Mouse (Mus musculus): Measurements from ENCODE around the gene Fyttd1. TPM values are rescaled to one million over a fixed set of nuclear protein-coding genes. Genes with fewer than 3 reads are reported as not detected.
"Not testable (repeated sequence)": the region's sequence is repeated elsewhere in the genome, so short reads cannot be mapped to it uniquely, and the experiment has no call there.

The Fyttd1 gene
- polyA plus RNA-seq, 1 experiment from 2014 or later: 143 TPM

GRCm38 (mm10) chr16:32858771-32859636 is 18.3 kb upstream of the Fyttd1 start:
- H3K4me1 ChIP-seq (replicated peaks; ENCODE audit: control insufficient read depth, insufficient read depth, low read length): no peaks in the 10 kb centered on the region
- no peak overlapping the region for H3K27ac ChIP-seq
- H3K27me3 ChIP-seq (ENCODE audit: control insufficient read depth, insufficient read depth, low read length): no peaks in the 10 kb centered on the region
- H3K4me2 ChIP-seq (replicated peaks): no peak overlapping the region
- WGBS: 78% methylated on average over 12 of the region's 12 CpGs
- peaks cover 23% of the 10 kb centered on the region; the same call in 1 of the 2 replicates for H3K36me3 ChIP-seq (replicated peaks; ENCODE audit: control insufficient read depth, insufficient read depth)
- no peak overlapping the region for H3K4me3 ChIP-seq (replicated peaks; ENCODE audit: low read length)
- no peak overlapping the region for H3K9ac ChIP-seq
- no peak for DNase-seq (ENCODE audit: low spot score)
- no peaks in the 10 kb centered on the region for H3K9me3 ChIP-seq (ENCODE audit: control insufficient read depth, low read length)
- no peak for ATAC-seq (ENCODE audit: low FRiP score)

- Histone ChIP-seq H3K27ac (no peak overlapping the region), H3K9ac (no peak overlapping the region), H3K9me3 (ENCODE audit: control insufficient read depth, low read length) (no peaks in the 10 kb centered on the region), H3K4me2 (replicated peaks) (no peak overlapping the region), H3K4me1 (replicated peaks; ENCODE audit: control insufficient read depth, insufficient read depth, low read length) (peaks cover 4% of the 10 kb centered on the region), H3K36me3 (replicated peaks; ENCODE audit: control insufficient read depth, insufficient read depth) (peaks cover 11% of the 10 kb centered on the region; the same call in 1 of the 2 replicates), H3K27me3 (ENCODE audit: control insufficient read depth, insufficient read depth, low read length) (no peaks in the 10 kb centered on the region), H3K4me3 (replicated peaks; ENCODE audit: low read length) (no peak overlapping the region)
- ATAC-seq (ENCODE audit: low FRiP score) (no peak), DNase-seq (ENCODE audit: low spot score) (no peak)
- 86% methylated on average over 3 of the region's 3 CpGs for WGBS
Measured at GRCm38 (mm10) chr16:32861813-32862385, 15.4 kb upstream of the Fyttd1 start.

- WGBS: 86% methylated on average over 4 of the region's 4 CpGs
- H3K4me3 ChIP-seq (replicated peaks; ENCODE audit: low read length): no peak overlapping the region
- H3K9ac ChIP-seq: no peak overlapping the region
- ATAC-seq (ENCODE audit: low FRiP score) (no peak), DNase-seq (ENCODE audit: low spot score) (no peak)
- no peak overlapping the region for H3K4me2 ChIP-seq (replicated peaks)
- H3K27me3 ChIP-seq (ENCODE audit: control insufficient read depth, insufficient read depth, low read length): no peaks in the 10 kb centered on the region
- no peak overlapping the region for H3K27ac ChIP-seq
- no peaks in the 10 kb centered on the region for H3K9me3 ChIP-seq (ENCODE audit: control insufficient read depth, low read length)
- peaks cover 8% of the 10 kb centered on the region; the same call in 1 of the 2 replicates for H3K36me3 ChIP-seq (replicated peaks; ENCODE audit: control insufficient read depth, insufficient read depth)
- H3K4me1 ChIP-seq (replicated peaks; ENCODE audit: control insufficient read depth, insufficient read depth, low read length): peaks cover 10% of the 10 kb centered on the region
Measured at GRCm38 (mm10) chr16:32865401-32865800, 11.9 kb upstream of the Fyttd1 start.

- Histone ChIP-seq H3K9me3 (ENCODE audit: control insufficient read depth, low read length) (no peaks in the 10 kb centered on the region), H3K9ac (peak overlapping the region; percentile 70; the same call in 1 of the 2 replicates), H3K36me3 (replicated peaks; ENCODE audit: control insufficient read depth, insufficient read depth) (no peaks in the 10 kb centered on the region; the same call in 1 of the 2 replicates), H3K4me3 (replicated peaks; ENCODE audit: low read length) (no peak overlapping the region), H3K27ac (no peak overlapping the region), H3K27me3 (ENCODE audit: control insufficient read depth, insufficient read depth, low read length) (no peaks in the 10 kb centered on the region), H3K4me2 (replicated peaks) (peak overlapping the region; percentile 65), H3K4me1 (replicated peaks; ENCODE audit: control insufficient read depth, insufficient read depth, low read length) (peaks cover 10% of the 10 kb centered on the region)
- 88% methylated on average over 5 of the region's 5 CpGs for WGBS
- no peak for ATAC-seq (ENCODE audit: low FRiP score)
- DNase-seq (ENCODE audit: low spot score): no peak
Measured at GRCm38 (mm10) chr16:32866713-32867112, 10.6 kb upstream of the Fyttd1 start.

GRCm38 (mm10) chr16:32867919-32868552 is 9.3 kb upstream of the Fyttd1 start:
- DNase-seq (ENCODE audit: low spot score) (peak; percentile 94), ATAC-seq (ENCODE audit: low FRiP score) (peak; percentile 99)
- Histone ChIP-seq H3K27me3 (ENCODE audit: control insufficient read depth, insufficient read depth, low read length) (no peaks in the 10 kb centered on the region), H3K27ac (peak overlapping the region; percentile 83), H3K4me1 (replicated peaks; ENCODE audit: control insufficient read depth, insufficient read depth, low read length) (peaks cover 10% of the 10 kb centered on the region), H3K4me3 (replicated peaks; ENCODE audit: low read length) (peak overlapping the region; percentile 63), H3K9me3 (ENCODE audit: control insufficient read depth, low read length) (no peaks in the 10 kb centered on the region), H3K36me3 (replicated peaks; ENCODE audit: control insufficient read depth, insufficient read depth) (no peaks in the 10 kb centered on the region; the same call in 1 of the 2 replicates), H3K9ac (peak overlapping the region; percentile 70), H3K4me2 (replicated peaks) (peak overlapping the region; percentile 65)
- under 1% methylated on average over 35 of the region's 35 CpGs for WGBS

- DNase-seq (ENCODE audit: low spot score) (no peak), ATAC-seq (ENCODE audit: low FRiP score) (no peak)
- Histone ChIP-seq H3K4me3 (replicated peaks; ENCODE audit: low read length) (no peak overlapping the region), H3K36me3 (replicated peaks; ENCODE audit: control insufficient read depth, insufficient read depth) (no peaks in the 10 kb centered on the region), H3K9ac (no peak overlapping the region), H3K27me3 (ENCODE audit: control insufficient read depth, insufficient read depth, low read length) (no peaks in the 10 kb centered on the region), H3K9me3 (ENCODE audit: control insufficient read depth, low read length) (no peaks in the 10 kb centered on the region), H3K4me2 (replicated peaks) (no peak overlapping the region), H3K4me1 (replicated peaks; ENCODE audit: control insufficient read depth, insufficient read depth, low read length) (peaks cover 10% of the 10 kb centered on the region), H3K27ac (no peak overlapping the region)
- 69% methylated on average over 5 of the region's 5 CpGs for WGBS
Measured at GRCm38 (mm10) chr16:32870231-32870630, 7.1 kb upstream of the Fyttd1 start.

GRCm38 (mm10) chr16:32873366-32873765 is 3.9 kb upstream of the Fyttd1 start:
- Histone ChIP-seq H3K27ac (no peak overlapping the region), H3K4me1 (replicated peaks; ENCODE audit: control insufficient read depth, insufficient read depth, low read length) (peaks cover 4% of the 10 kb centered on the region; the same call in 1 of the 2 replicates), H3K4me3 (replicated peaks; ENCODE audit: low read length) (no peak overlapping the region), H3K9me3 (ENCODE audit: control insufficient read depth, low read length) (no peaks in the 10 kb centered on the region), H3K36me3 (replicated peaks; ENCODE audit: control insufficient read depth, insufficient read depth) (no peaks in the 10 kb centered on the region), H3K27me3 (ENCODE audit: control insufficient read depth, insufficient read depth, low read length) (no peaks in the 10 kb centered on the region), H3K9ac (no peak overlapping the region), H3K4me2 (replicated peaks) (no peak overlapping the region)
- ATAC-seq (ENCODE audit: low FRiP score): no peak
- 42% methylated on average over 3 of the region's 3 CpGs for WGBS
- no peak for DNase-seq (ENCODE audit: low spot score)

- WGBS: 63% methylated on average over 1 of the region's 1 CpGs
- not testable (repeated sequence) for H3K9ac ChIP-seq; H3K4me3 ChIP-seq (replicated peaks; ENCODE audit: low read length); H3K27me3 ChIP-seq (ENCODE audit: control insufficient read depth, insufficient read depth, low read length); ATAC-seq (ENCODE audit: low FRiP score); H3K36me3 ChIP-seq (replicated peaks; ENCODE audit: control insufficient read depth, insufficient read depth); H3K27ac ChIP-seq; DNase-seq (ENCODE audit: low spot score); H3K4me2 ChIP-seq (replicated peaks); H3K9me3 ChIP-seq (ENCODE audit: control insufficient read depth, low read length)
- H3K4me1 ChIP-seq (replicated peaks; ENCODE audit: control insufficient read depth, insufficient read depth, low read length): peaks cover 17% of the 10 kb centered on the region
Measured at GRCm38 (mm10) chr16:32875281-32875680, 2.0 kb upstream of the Fyttd1 start.

- no peak overlapping the region for H3K4me3 ChIP-seq (replicated peaks; ENCODE audit: low read length)
- H3K36me3 ChIP-seq (replicated peaks; ENCODE audit: control insufficient read depth, insufficient read depth): no peaks in the 10 kb centered on the region
- H3K9me3 ChIP-seq (ENCODE audit: control insufficient read depth, low read length): no peaks in the 10 kb centered on the region
- 96% methylated on average over 3 of the region's 3 CpGs for WGBS
- H3K4me2 ChIP-seq (replicated peaks): no peak overlapping the region
- H3K4me1 ChIP-seq (replicated peaks; ENCODE audit: control insufficient read depth, insufficient read depth, low read length): peaks cover 17% of the 10 kb centered on the region
- DNase-seq (ENCODE audit: low spot score): no peak
- H3K27ac ChIP-seq: no peak overlapping the region
- H3K27me3 ChIP-seq (ENCODE audit: control insufficient read depth, insufficient read depth, low read length): no peaks in the 10 kb centered on the region
- no peak for ATAC-seq (ENCODE audit: low FRiP score)
- no peak overlapping the region for H3K9ac ChIP-seq
Measured at GRCm38 (mm10) chr16:32875847-32876246, 1.5 kb upstream of the Fyttd1 start.
